Mouse (Mus musculus) lung, embryonic 14.5 days (tissue): ENCODE measurements around the gene Tctn1. TPM values are rescaled to one million over a fixed set of nuclear protein-coding genes. Genes with fewer than 3 reads are reported as not detected.

Experiments
- ATAC-seq: fragments of 200-750 bp; cut with Nextera tagmentation; 2 replicates; pipeline ENCODE4 v1.8.0; 2017; ENCODE audit warnings: mild to moderate bottlenecking, moderate TSS enrichment, moderate library complexity; ENCODE audit not compliant: insufficient read depth
- DNase-seq: peaks from one replicate; pipeline ENCODE4 v3.0.0-alpha.2; 2015
- H3K27ac ChIP-seq: fragments of 300-500 bp; sonication (generic); 2 replicates; pipeline ENCODE4 v1.5.1; 2014; ENCODE audit warnings: low read depth, mild to moderate bottlenecking, moderate library complexity
- H3K27me3 ChIP-seq: fragments of 300-500 bp; sonication (generic); 2 replicates; pipeline ENCODE4 v1.6.1; 2014; ENCODE audit warnings: low read length, control low read depth; ENCODE audit not compliant: insufficient read depth
- H3K36me3 ChIP-seq: fragments of 300-500 bp; sonication (generic); 2 replicates; pipeline ENCODE4 v1.6.1; 2014; ENCODE audit warnings: control low read depth; ENCODE audit not compliant: insufficient read depth
- H3K4me1 ChIP-seq: fragments of 300-500 bp; sonication (generic); 2 replicates; pipeline ENCODE4 v1.6.1; 2014; ENCODE audit warnings: antibody characterized with exemption, control low read depth; ENCODE audit not compliant: insufficient read depth
- H3K4me2 ChIP-seq: fragments of 300-500 bp; sonication (generic); 2 replicates; pipeline ENCODE4 v1.6.1; 2014; ENCODE audit warnings: mild to moderate bottlenecking
- H3K4me3 ChIP-seq: fragments of 300-500 bp; sonication (generic); 2 replicates; pipeline ENCODE4 v1.5.1; 2014; ENCODE audit warnings: low read depth, low read length
- H3K9ac ChIP-seq: fragments of 300-500 bp; sonication (generic); 2 replicates; pipeline ENCODE4 v1.6.1; 2014
- H3K9me3 ChIP-seq: fragments of 300-500 bp; sonication (generic); 2 replicates; pipeline ENCODE4 v1.6.1; 2016; ENCODE audit warnings: low read depth, low read length, control low read depth
- CTCF ChIP-seq: IDR thresholded peaks from 2 replicates; pipeline ENCODE4 v1.5.1; 2016; ENCODE audit warnings: antibody characterized with exemption, low read depth
- WGBS: fragments of 180-500 bp; shearing (Covaris S2); extraction: QIAGEN DNeasy Blood & Tissue Kit; methylation state at CpG from one replicate; pipeline ENCODE4 v1.1.7; 2014; 5-methylcytosine and 5-hydroxymethylcytosine counted together
- polyA plus RNA-seq: library from polyadenylated mRNA; unstranded; fragments of >200 nt; fragmentation: Nextera tagmentation; extraction: Ambion mirVana; gene quantifications from 2 replicates; pipeline ENCODE4 v1.2.1, GENCODE M21; 2014

The Tctn1 gene
- polyA plus RNA-seq, 1 experiment from 2014 or later = 5.7 TPM

GRCm38 (mm10) chr5:122294219-122294735 is 30.0 kb upstream of the Tctn1 start:
- no peak overlapping the region for H3K9ac ChIP-seq
- WGBS = 83% methylated on average over 3 of the region's 3 CpGs

GRCm38 (mm10) chr5:122293131-122293530 is 28.9 kb upstream of the Tctn1 start:
- Histone ChIP-seq H3K4me2 (no peak overlapping the region), H3K36me3 (0 out of 2 replicates have a peak, but pooled peaks cover 5% of the 10 kb centered on the region), H3K27me3 (no peaks in the 10 kb centered on the region), H3K4me3 (no peak overlapping the region), H3K27ac (no peak overlapping the region), H3K4me1 (0 out of 2 replicates have a peak, but pooled peaks cover 3% of the 10 kb centered on the region), H3K9me3 (no peaks in the 10 kb centered on the region), H3K9ac (no peak overlapping the region)
- DNase-seq (no peak), ATAC-seq (no peak)
- no peak for TF ChIP-seq CTCF
- WGBS = 58% methylated on average over 6 of the region's 6 CpGs

More at GRCm38 (mm10) chr5:122294219-122294735, 30.0 kb upstream of the Tctn1 start:
- 0 out of 2 replicates have a peak, but pooled peaks cover 3% of the 10 kb centered on the region for H3K4me1 ChIP-seq
- H3K4me2 ChIP-seq = no peak overlapping the region
- no peak overlapping the region for H3K27ac ChIP-seq
- H3K4me3 ChIP-seq = no peak overlapping the region
- no peaks in the 10 kb centered on the region for H3K9me3 ChIP-seq
- 0 out of 2 replicates have a peak, but pooled peaks cover 5% of the 10 kb centered on the region for H3K36me3 ChIP-seq
- no peak for DNase-seq
- ATAC-seq = no peak
- H3K27me3 ChIP-seq = no peaks in the 10 kb centered on the region
- TF ChIP-seq CTCF = no peak

GRCm38 (mm10) chr5:122291553-122292339 is 27.5 kb upstream of the Tctn1 start:
- Histone ChIP-seq H3K36me3 (0 out of 2 replicates have a peak, but pooled peaks cover 5% of the 10 kb centered on the region), H3K9me3 (no peaks in the 10 kb centered on the region), H3K27me3 (no peaks in the 10 kb centered on the region), H3K27ac (0 out of 2 replicates have a peak overlapping the region, but pooled peaks have one; percentile 21), H3K9ac (no peak overlapping the region; the same call in 1 of the 2 replicates), H3K4me1 (0 out of 2 replicates have a peak, but pooled peaks cover 3% of the 10 kb centered on the region), H3K4me2 (no peak overlapping the region), H3K4me3 (no peak overlapping the region)
- no peak for TF ChIP-seq CTCF
- ATAC-seq = no peak
- 52% methylated on average over 17 of the region's 17 CpGs for WGBS
- DNase-seq = no peak

- 0 out of 2 replicates have a peak, but pooled peaks cover 5% of the 10 kb centered on the region for H3K36me3 ChIP-seq
- DNase-seq = no peak
- H3K4me3 ChIP-seq = no peak overlapping the region
- no peak overlapping the region for H3K9ac ChIP-seq
- TF ChIP-seq CTCF = no peak
- H3K4me2 ChIP-seq = no peak overlapping the region
- 47% methylated on average over 6 of the region's 6 CpGs for WGBS
- ATAC-seq = no peak
- H3K4me1 ChIP-seq = 0 out of 2 replicates have a peak, but pooled peaks cover 3% of the 10 kb centered on the region
- H3K27ac ChIP-seq = no peak overlapping the region
- H3K27me3 ChIP-seq = no peaks in the 10 kb centered on the region
- no peaks in the 10 kb centered on the region for H3K9me3 ChIP-seq
Observed at GRCm38 (mm10) chr5:122291149-122291548, 26.9 kb upstream of the Tctn1 start.

GRCm38 (mm10) chr5:122288147-122288811 is 24.0 kb upstream of the Tctn1 start:
- DNase-seq = no peak
- Histone ChIP-seq H3K27ac (no peak overlapping the region), H3K36me3 (no peaks in the 10 kb centered on the region), H3K4me1 (peaks cover 7% of the 10 kb centered on the region; the same call in 1 of the 2 replicates), H3K9me3 (no peaks in the 10 kb centered on the region), H3K4me3 (no peak overlapping the region), H3K27me3 (no peaks in the 10 kb centered on the region), H3K4me2 (no peak overlapping the region), H3K9ac (no peak overlapping the region)
- TF ChIP-seq CTCF = no peak
- 82% methylated on average over 4 of the region's 4 CpGs for WGBS
- ATAC-seq = no peak

- H3K4me3 ChIP-seq = no peak overlapping the region
- 77% methylated on average over 4 of the region's 4 CpGs for WGBS
- ATAC-seq (no peak), DNase-seq (no peak)
- no peak overlapping the region for H3K9ac ChIP-seq
- no peak overlapping the region for H3K4me2 ChIP-seq
- no peak for TF ChIP-seq CTCF
- H3K27ac ChIP-seq = no peak overlapping the region
- H3K9me3 ChIP-seq = no peaks in the 10 kb centered on the region
- no peaks in the 10 kb centered on the region for H3K36me3 ChIP-seq
- no peaks in the 10 kb centered on the region for H3K27me3 ChIP-seq
- H3K4me1 ChIP-seq = peaks cover 7% of the 10 kb centered on the region; the same call in 1 of the 2 replicates
Observed at GRCm38 (mm10) chr5:122287026-122287425, 22.8 kb upstream of the Tctn1 start.

GRCm38 (mm10) chr5:122286191-122286590 is 21.9 kb upstream of the Tctn1 start:
- 0 out of 2 replicates have a peak overlapping the region, but pooled peaks have one; percentile 99 for H3K4me3 ChIP-seq
- ATAC-seq = no peak

More at GRCm38 (mm10) chr5:122286191-122286590, 21.9 kb upstream of the Tctn1 start:
- Histone ChIP-seq H3K27ac (no peak overlapping the region), H3K4me1 (peaks cover 8% of the 10 kb centered on the region), H3K27me3 (no peaks in the 10 kb centered on the region), H3K9ac (no peak overlapping the region), H3K36me3 (no peaks in the 10 kb centered on the region), H3K4me2 (peak overlapping the region; percentile 83; the same call in 1 of the 2 replicates), H3K9me3 (no peaks in the 10 kb centered on the region)
- WGBS = 82% methylated on average over 10 of the region's 10 CpGs
- DNase-seq = no peak
- no peak for TF ChIP-seq CTCF
